Mouse (Mus musculus) cerebellum, postnatal 4 days (tissue): ENCODE results near the gene Tmem50b.
"Not testable (repeated sequence)": the region's sequence is repeated elsewhere in the genome, so short reads cannot be mapped to it uniquely, and the experiment has no call there.

Experiments
- DNase-seq, 2 experiments: peaks; one replicate each; pipeline ENCODE4 v3.0.0; 2022; ENCODE audit warnings: low spot score in 2 of 2, mixed read lengths in 1 of 2

The Tmem50b gene

DNA sequence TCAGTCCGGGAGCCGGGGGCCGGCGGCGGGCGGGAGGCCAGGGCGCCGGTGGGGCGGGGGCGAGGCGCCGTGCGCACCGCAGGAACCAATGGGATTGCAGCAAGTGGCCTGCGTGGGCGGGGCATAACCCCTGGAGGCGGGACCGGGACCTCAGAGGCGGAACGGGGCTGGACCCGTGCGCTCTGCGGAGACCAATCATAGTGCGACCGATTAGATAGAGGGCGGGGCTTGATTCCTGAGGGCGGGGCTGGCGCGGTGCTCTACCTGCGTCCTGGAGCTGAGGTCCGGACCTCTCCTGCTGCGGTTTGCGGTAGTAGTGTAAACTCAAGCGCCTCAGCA is at the start of gene Tmem50b:
Tmem50b (minus strand) TSS at position 129 of the 339 bp plus-strand sequence.
- peak; percentile 98 for DNase-seq

DNA sequence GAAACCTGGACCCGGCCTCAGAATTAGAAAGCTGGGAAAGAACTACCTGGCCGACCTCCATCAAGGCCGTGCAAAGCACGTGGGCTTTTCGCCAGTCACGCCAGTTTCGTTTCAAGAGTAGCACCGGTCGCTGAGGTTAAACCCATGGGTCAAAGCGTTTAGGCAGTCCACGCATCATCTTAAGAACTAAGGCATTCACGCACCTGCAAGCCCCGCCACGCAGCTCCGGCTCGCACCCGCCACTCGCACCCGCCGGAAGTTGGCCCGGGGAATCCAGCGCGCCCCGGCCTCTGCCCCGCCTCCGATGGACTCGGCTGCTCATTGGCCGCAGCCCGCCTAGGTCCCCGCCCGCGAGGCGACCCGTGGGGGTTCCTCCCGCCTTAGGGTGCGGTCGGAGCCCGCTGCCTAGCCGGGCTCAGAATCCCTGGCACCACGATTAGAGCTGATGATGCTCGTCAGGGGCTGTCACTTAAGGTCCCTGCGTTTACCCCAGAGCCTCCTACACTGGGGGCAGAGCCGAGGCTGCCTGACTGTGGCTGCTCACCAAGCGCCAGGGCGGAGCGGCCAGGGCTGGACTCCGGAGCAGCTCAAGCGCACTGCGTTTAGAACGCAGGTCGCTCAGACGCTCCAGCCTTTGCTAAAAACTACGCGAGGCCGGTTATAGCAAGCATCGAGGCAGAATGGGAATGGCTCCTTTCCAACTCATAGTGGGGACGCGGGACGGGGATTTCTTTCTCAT is 49.2 kb upstream of the Tmem50b start, which contains the start of gene Gart:
Gart (minus strand) TSS at position 272 of the 739 bp plus-strand sequence.
- DNase-seq: peak; percentile 90 to 91

DNA sequence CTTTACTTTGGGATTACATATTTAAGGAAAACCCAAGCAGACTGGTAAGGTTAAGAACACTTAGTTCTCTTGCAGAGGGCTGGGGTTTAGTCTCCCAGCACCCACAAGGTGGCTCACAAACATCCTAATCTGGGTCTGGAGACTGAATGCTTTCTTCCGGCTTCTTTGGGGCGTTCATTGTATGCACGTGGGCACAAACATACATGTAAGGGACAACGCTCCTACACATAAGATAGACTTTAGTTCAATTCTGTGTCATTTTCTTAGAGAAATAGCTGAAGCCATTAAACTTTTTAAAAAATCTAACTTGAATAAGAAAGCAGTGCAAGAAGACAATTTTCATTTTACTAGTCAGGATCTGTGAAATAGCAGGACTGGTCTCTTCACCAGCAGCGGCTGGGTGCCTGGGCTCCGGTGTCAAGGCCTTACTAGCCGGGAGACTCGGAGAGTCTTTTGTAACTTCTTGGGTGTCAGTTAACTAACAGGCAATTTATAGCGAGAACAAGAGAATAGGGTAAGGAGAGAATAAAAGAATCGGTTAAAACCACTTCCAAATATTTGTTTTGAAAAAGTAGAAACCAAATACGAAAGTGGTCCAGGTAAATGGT is 48.5 kb upstream of the Tmem50b start:
- DNase-seq: no peak

DNA sequence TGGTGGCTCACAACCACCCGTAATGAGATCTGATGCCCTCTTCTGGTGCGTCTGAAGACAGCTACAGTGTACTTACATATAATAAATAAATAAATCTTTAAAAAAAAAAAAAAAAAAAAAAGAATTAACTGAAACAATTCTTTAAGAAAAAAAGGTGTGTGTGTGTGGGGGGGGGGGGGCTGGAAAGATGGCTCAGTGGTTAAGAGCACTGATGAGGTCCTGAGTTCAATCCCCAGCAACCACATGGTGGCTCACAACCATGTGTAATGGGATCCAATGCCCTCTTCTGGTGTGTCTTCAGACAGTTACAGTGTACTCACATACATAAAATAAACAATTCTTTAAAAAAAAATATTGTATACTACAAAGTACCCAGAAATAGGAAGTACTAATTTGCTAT is 47.8 kb upstream of the Tmem50b start:
- not testable (repeated sequence) for DNase-seq

DNA sequence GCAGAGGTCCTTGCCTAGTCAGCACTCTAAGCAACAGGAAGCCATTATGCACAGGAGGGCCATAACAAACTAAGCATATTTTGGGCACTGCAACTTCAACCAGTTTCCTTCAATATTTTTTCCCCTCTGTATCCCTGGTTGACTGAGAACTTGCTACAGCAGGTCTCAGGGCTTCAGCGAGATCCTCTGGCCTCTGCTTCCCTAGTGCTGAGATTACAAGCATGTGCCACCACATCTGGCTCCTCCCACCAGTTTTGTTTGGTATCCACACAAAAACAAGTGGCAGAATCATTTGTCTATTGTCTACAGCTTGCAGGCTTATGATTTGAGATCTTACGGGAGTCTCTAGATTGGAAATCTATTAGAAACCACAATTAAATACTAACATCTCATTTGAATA is 47.3 kb upstream of the Tmem50b start:
- DNase-seq: no peak

DNA sequence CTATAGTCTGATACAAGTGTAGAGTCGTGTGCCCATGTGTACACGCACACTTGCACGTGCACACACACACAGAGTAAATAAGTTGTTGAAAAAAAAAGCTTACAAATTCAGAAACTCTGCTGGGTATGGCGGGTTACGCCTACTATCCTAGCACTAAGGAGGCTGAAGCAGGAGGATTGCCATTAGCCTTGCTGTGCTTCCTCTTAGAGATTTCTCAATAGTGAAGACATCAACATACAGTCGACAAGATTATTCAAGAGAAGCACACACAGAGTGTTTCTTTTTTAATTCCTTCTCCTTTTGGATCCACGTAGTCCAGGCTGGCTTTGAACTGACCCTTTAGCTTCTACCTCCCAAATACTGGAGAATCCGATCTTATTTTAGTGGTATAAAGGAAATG is 42.6 kb upstream of the Tmem50b start:
- DNase-seq: no peak

DNA sequence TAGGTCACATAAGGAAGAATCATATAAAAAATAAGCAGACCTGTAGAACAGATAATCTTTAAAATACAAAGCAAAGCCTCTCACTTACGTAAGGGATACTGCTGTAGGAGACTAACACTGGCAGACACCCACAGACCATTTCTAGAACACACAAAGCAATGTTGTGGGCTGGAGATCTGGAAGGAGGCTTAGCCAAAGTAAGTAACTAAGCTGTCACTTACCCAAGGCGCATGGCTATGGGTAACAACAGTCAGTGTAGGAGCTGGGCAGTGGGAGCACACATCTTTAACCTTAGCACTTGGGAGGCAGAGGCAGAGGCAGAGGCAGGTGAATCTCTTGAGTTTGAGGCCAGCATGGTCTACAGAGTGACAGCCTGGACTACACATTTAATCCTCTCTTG is 42.0 kb upstream of the Tmem50b start:
- no peak for DNase-seq

DNA sequence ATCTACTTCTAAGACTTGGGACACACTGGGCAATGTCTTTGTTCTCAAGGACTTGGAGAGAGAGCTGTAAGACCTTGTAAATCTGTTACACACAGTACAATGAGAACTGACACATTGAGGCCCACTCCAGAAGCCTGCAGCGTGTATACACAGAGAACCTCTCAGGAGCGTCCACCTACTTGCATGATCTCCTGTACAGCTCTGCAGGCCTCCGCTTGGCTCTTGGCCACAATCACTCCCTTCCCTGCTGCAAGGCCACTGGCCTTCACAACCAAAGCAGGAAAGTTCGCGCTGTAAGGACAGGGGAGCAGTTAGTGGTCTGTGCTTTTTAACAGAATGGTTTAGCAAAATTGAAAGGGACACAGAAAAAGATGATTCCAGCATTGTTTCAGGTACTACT is 41.6 kb upstream of the Tmem50b start:
- no peak for DNase-seq

DNA sequence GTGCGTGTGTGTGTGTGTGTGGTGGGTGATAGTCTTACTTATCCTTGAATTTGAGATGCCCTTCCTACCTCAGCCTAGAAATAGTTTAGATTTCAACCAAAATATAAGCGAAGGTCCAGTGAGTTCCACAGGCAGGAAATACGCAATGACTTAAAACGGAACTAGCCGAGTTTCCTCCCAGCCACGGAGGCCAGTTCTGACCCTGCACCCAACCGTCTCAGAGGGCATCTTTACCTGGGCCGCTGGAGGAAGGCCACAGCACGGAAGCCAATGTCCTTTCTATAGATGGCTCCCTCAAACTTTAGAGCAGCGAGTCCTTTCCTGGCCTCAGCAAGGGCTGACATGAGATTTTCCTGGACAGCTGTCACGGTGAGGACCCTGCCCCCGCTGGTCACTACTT is 36.0 kb upstream of the Tmem50b start:
- DNase-seq: no peak

DNA sequence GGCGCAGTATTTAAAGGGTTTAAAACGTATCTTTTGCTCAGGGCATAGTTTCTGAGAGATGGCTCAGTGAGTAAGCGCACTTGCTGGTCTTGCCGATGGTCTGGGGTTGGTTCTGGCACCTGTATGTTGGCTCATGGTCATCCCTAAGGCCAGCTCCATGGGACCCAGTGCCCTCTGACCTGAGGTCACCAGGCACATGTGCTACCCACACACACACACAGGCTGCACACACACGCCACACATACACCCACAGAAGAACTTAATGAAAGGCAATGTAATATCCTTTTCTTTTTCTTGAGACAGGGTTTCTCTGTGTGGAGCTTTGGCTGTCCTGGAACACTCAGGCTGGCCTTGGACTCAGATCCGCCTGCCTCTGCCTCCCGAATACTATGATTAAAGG is 35.3 kb upstream of the Tmem50b start:
- no peak for DNase-seq

DNA sequence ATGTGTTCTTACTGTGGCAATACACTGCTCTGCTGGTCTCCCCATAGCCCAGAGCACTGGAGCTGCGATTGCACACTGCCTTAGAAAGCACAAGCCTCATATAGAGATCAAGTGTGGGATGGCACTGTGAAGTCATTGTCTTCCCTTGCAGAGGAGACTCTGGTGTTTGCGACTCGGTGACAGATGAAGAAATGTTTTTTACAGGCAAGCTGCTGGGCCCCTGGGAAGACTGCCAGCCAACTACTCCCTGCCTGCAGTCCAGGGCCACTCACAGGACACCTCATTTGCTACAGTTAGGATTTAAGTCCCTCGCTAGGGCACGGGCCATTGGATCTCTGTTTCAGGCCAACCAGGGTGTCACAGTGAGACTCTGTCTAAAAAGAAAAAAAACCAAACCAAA is 34.8 kb upstream of the Tmem50b start:
- no peak for DNase-seq

DNA sequence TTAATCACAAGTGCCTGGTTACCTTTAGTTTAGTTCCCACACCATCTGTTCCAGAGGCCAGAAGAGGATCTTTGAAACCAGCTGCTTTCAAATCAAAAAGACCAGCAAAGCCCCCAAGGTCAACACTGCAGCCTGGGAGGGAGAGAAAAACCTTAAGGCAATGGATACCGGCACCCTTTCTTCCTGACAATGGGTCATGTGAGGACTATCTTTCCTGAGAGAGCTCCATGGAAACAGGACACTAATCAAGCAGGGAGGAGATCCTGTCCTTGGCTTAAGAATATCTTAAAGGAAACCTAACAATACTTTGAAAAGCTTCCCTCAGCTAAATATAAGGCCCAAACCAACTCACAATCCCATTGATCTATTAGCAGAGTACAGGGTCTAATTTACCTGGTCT is 33.0 kb upstream of the Tmem50b start:
- DNase-seq: no peak

DNA sequence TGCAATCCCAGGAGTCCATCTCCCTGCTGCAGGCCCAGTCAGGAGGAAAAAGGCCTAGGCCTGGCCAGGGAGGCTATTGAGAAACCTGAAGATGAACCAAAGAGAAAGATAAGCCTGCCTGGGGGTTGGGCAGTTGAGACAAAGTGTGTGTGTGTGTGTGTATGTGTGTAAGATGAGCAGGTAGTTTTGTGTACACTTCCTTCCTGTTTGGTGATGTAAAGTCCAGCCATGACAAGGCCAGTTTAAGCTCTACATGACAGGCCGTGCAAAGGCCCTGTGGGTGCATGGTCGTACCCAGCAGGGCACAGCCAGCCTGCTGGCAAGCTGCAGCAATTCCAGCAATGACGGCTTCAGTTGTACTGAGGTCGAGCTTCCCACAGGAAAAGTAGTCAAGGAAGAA is 32.1 kb upstream of the Tmem50b start:
- no peak for DNase-seq

DNA sequence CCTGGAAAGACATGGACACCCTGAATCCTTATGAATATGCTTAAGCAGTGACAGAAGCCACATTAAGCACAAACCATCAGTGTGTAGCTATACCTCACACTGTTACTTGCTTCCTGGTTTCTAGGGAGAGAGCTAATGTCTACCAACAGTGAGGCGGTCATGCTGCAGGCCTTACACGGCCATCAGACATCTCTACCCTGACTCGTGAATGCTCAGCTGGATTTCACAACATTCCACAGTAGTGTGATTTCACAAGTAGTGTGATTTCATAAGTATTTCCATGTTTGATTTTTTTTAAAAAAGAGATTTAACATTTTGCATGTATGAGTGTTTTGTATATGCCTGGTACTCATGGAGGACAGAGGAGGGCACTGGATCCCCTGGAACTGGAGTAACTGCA is 31.1 kb upstream of the Tmem50b start:
- DNase-seq: no peak

DNA sequence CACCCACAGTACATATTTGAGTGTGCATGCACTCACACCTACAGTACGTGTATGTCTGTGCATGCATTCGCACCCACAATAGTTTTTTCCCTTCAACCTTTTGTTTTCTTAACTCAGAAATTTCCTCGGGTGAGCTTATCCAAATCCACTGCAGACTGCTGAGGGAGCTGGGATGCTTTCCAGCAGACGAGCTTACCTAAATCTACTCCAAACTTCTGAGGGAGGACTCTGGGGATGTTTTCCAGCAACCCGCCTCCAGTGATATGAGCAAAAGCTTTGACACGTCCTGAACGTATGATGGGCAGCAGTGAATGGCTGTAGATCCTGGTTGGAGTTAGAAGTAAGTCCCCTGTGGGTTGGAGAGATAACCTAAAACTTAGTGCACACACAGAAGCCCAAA is 30.2 kb upstream of the Tmem50b start:
- DNase-seq: no peak

DNA sequence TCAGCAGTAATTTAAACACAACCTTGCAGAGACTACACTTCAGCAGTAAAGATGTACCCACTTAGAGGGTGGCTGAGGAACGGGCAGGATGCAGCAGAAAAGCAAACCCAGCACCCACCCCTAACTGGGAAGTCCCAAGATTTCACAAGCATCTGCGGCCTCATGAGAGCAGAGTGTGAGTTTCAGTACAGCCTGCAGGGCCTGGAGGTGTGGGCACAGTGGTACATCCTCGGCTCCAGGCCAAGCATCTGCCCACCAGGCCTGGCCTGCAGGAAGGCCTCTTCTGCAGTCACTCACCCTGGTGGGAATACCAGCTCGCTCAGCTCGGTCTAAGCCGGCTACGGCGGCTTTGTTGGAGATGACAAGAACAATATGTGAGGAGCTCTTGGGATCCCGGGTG is 25.5 kb upstream of the Tmem50b start:
- no peak for DNase-seq

DNA sequence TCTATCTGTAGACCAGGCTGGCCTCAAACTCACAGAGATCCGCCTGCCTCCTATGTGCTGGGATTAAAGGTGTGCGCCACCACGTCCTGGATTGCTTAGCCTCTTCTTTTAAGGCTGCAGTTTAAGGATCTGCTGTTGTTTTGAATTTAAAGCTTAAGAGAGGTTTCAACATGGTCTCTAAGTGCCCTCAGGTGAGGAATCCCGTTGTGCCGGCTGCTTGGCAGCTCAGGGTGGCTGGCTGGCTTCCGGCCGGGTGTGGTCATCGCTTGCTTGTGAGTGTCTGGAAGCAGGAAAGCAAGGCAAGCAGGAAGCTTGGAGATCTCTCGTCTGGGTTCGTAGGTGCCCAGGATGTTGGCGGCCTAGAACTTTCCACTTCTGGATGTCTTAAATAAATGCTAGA is 23.4 kb upstream of the Tmem50b start:
- DNase-seq: no peak

DNA sequence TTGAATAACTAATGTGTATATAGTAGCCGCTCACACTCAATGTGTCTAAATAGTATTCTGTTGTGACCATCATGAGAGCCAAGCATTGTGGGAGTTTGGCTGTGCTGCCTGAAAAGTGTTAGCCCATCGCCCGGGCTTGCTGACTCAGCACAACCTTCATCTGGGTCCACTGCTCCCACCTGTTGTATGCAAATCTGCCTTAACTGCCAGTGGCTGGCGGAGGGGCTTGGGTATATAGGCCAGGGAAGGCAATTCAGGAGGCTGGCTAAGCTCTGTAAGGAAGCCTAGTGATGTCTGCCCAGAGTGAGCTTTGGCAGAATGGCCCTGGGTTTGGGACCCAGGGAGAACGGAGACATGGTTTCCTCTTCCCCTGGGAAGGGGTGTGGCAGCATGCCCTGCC is 22.6 kb upstream of the Tmem50b start:
- DNase-seq: no peak

DNA sequence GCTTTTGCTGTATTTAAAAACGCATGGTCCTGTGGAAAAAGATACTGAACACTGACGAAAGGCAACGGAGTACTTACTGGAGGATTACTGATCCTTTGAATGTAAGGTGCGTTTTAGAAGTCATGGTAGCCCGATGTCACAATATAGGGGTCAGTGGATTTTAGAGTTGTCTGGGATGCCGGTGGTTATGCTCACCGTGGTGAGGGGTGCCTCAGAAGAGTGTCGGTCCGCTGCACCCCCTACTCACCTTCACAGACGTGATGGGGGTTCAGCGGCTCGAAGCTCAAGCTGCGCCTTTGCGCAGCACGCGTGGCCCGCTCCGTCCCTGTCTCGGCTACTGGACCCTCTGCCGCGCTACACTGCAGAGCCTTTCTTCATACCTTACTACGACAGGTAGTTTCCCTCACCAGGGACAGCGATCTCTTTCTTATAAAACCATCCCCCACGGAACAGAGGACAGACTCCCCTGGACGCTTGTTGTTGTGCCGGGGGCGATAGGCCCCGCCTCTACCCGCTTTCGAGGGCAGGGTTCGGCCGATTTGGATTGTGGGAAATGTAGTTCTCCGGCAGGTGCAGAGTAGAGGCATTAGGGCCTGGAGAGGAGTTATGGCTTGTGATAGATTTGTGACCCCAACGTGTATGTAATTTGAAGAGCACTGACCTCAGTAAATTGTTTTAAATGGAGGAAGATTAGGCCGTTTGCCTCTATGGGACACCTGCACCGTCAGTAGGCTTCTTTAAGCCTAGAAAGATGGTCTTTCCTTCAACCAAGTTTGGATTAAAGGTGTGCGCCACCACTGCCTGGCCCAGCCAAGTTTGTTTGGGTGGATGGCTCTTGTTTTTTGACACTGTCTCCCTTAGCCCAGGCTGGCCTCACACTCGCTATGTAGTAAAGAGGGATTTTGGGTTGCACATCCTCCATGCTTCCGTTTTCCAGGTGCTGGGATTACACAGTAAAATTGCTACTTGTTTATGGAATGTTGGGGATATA is 21.2 kb upstream of the Tmem50b start, which contains the start of gene Dnajc28:
Dnajc28 (minus strand) TSS at position 516 of the 991 bp plus-strand sequence.
- DNase-seq: peak; percentile 33 to 73

DNA sequence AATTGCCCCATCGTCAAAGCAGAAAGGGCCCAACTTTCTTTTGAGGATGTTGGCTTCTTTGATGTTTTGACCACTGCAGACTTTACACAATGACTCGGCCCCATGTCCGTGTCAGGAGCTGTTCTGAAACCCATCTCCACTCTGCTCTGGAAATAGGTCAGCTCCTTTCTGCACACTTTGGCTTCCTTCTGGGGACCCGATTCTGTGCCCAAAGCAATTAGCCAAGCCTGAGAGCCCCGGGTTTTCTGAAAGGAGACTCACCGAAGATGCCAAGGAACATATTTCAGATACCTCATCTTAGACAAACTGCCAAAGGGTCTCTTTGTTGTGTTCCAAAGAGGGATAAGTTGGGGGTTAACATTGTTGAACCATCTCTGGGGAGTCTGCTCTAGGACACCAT is 17.0 kb upstream of the Tmem50b start:
- DNase-seq: no peak

DNA sequence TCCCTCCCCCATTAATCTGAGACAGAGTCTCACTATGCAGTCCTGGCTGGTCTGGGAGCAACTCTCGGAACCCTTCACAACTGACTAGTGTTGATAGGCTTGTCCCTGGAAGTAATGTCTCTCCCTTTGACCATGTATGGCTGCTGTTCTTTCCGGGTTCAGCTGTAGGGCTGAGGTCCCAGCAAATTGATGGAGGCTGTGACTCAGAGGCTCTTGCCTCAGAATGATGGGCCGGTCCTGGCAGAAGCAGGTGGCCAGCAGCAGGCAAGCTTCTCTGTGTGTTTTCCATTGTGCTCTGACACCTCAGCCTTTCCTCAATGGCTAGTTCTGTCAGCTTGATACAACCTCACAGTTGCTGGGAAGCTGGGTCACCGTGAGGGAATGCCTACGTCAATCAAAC is 14.9 kb upstream of the Tmem50b start:
- DNase-seq: no peak

DNA sequence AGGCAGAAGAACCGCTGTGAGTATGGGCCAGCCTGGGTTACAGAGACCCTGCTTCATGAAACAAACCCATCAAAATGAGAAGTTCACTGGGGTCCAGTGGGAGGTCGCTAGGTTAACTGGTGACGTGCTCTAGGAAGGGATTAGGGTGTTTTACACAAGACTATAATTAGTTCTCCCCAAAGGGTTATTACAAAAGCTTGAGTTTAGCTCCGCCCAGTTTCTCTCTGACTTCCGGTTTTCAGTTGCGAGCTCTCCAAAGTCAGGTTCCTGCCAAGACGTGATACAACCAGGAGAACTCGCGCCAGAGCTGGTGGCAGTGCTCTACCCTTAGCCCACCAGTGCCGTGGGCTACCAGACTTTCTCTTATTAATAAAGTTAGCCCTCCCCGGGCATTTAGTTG is 13.6 kb upstream of the Tmem50b start:
- no peak for DNase-seq
